Comparison of ENCODE assay signal across 9 mouse cellular contexts in genomic region chr14:28510341-28511028, GRCm38 (mm10). TPM values are rescaled to one million over a fixed set of nuclear protein-coding genes. Genes with fewer than 3 reads are reported as not detected.
DNase-seq lines count a peak whose midpoint lies in the region; ATAC-seq and TF ChIP-seq lines count a peak whose summit lies in the region.
"Had no signal": no experiment of that assay in that cellular context is flagged by ENCODE, and none has a peak within 500 bp of the region (broad histone marks: within the 10 kb centered on the region; RNA-seq: fewer than 3 reads in every experiment).

No protein-coding gene starts in this region.

- peaks cover 23% of the 10 kb centered on the region for H3K36me3 ChIP-seq in heart, embryonic 10.5 days
- H3K36me3 ChIP-seq in midbrain, embryonic 15.5 days (replicated peaks), result no peaks in the 10 kb centered on the region

- 2% methylated on average over 29 of the region's 29 CpGs for WGBS in heart, embryonic 10.5 days
- 3% methylated on average over 29 of the region's 29 CpGs for WGBS in midbrain, embryonic 15.5 days

- no peaks in the 10 kb centered on the region for H3K9me3 ChIP-seq in heart, embryonic 10.5 days
- H3K9me3 ChIP-seq in midbrain, embryonic 15.5 days, result no peaks in the 10 kb centered on the region

- peak overlapping the region; percentile 57 for H3K4me3 ChIP-seq in layer of hippocampus, adult 2 months
- H3K4me3 ChIP-seq in heart, embryonic 10.5 days, result peak overlapping the region; percentile 87
- H3K4me3 ChIP-seq in midbrain, embryonic 15.5 days, result peak overlapping the region; percentile 39

- peak overlapping the region; percentile 10; the same call in 1 of the 2 replicates for H3K27ac ChIP-seq in layer of hippocampus, adult 2 months
- H3K27ac ChIP-seq in heart, embryonic 10.5 days, result peak overlapping the region; percentile 96
- H3K27ac ChIP-seq in midbrain, embryonic 15.5 days, result 0 out of 2 replicates have a peak overlapping the region, but pooled peaks have one; percentile 2

- peak; percentile 53 for TF ChIP-seq CTCF in layer of hippocampus, adult 2 months (conservative IDR thresholded peaks at IDR 0.05)

- no peak for DNase-seq in layer of hippocampus, adult 2 months (ENCODE audit: low spot score in 2 of 2)
- DNase-seq in layer of hippocampus, postnatal 25 days (ENCODE audit: extremely low spot score in 1 of 2, low spot score in 1 of 2), result no peak
- peak; percentile 33 for DNase-seq in brain, adult 2 months (ENCODE audit: low read depth, low spot score)
- DNase-seq in heart, embryonic 10.5 days (ENCODE audit: low spot score), result no peak
- DNase-seq in kidney, postnatal 10 days, result peak; percentile 52
- no peak for DNase-seq in thymus, postnatal 36 days

- peak overlapping the region; percentile 35 for H3K9ac ChIP-seq in midbrain, embryonic 15.5 days

- peaks cover 37% of the 10 kb centered on the region for H3K4me1 ChIP-seq in heart, embryonic 10.5 days
- H3K4me1 ChIP-seq in midbrain, embryonic 15.5 days, result peaks cover 54% of the 10 kb centered on the region

- peaks cover 10% of the 10 kb centered on the region; the same call in 1 of the 2 replicates for H3K27me3 ChIP-seq in heart, embryonic 10.5 days (ENCODE audit: insufficient read depth, poor library complexity, severe bottlenecking)
- H3K27me3 ChIP-seq in midbrain, embryonic 15.5 days (replicated peaks), result peaks cover 58% of the 10 kb centered on the region

- no peak for ATAC-seq in midbrain, embryonic 15.5 days (replicated peaks)
- ATAC-seq in erythroid progenitor cell, adult 5-6 weeks (replicated peaks; ENCODE audit: low FRiP score, poor library complexity, severe bottlenecking), result no peak

- peak overlapping the region; percentile 95 for H3K4me2 ChIP-seq in midbrain, embryonic 15.5 days

RNA-seq across cellular contexts. Expression of gene Wnt5a, which starts 5.9 kb away (rescaled TPM):
- total RNA-seq in layer of hippocampus, adult 2 months (2021), result 10 to 100 TPM in 1 of 2 experiments, 1 to 10 TPM in 1; 9.8 to 11.9 TPM
- total RNA-seq in layer of hippocampus, postnatal 25 days (2021), result 10 to 100 TPM in 1 of 2 experiments, 1 to 10 TPM in 1; 9.2 to 14.4 TPM
- polyA plus RNA-seq in heart, embryonic 10.5 days (2016; fragmentation: Nextera tagmentation; extraction: Ambion mirVana), result 34.9 and 43.7 TPM in 2 replicates
- 13.6 and 15.4 TPM in 2 replicates for polyA plus RNA-seq in midbrain, embryonic 15.5 days (2015; fragmentation: Nextera tagmentation; extraction: Ambion mirVana)
- total RNA-seq in erythroid progenitor cell, adult 5-6 weeks (2015; ENCODE audit: low replicate concordance), result not detected in 2 replicates
- total RNA-seq in erythroid progenitor cell, adult 5-6 weeks (2017; ENCODE audit: low replicate concordance), result not detected in 2 replicates
- total RNA-seq: MEL had no signal

Comparison
In these comparisons a context has a peak if more than half of its experiments do, and no peak if none do; other contexts are left out.
1. DNase-seq: peak in brain, adult 2 months (single experiment) and kidney, postnatal 10 days (single experiment); none in layer of hippocampus, adult 2 months (0 of 2), layer of hippocampus, postnatal 25 days (0 of 2), heart, embryonic 10.5 days (single experiment) and thymus, postnatal 36 days (0 of 2).
2. H3K27ac ChIP-seq: peak in every context shown above with its lines; median percentile 96 in heart, embryonic 10.5 days; 10 in layer of hippocampus, adult 2 months; 2 in midbrain, embryonic 15.5 days.
3. RNA of gene Wnt5a, which starts 5.9 kb away (total RNA-seq): 9.2 to 14.4 TPM in layer of hippocampus, postnatal 25 days and 9.8 to 11.9 TPM in layer of hippocampus, adult 2 months; not detected in erythroid progenitor cell, adult 5-6 weeks; every median in the first group is over 10 times any median in the second.
4. Peak in every context shown above with its lines, with median percentiles within 50 percentile points of each other: H3K4me3 ChIP-seq.